In genomic region chr2:33173686-33174085, GRCm38 (mm10) we compare ENCODE assay signal across 25 mouse cellular contexts. TPM values are rescaled to one million over a fixed set of nuclear protein-coding genes. Genes with fewer than 3 reads are reported as not detected.
DNase-seq lines count a peak whose midpoint lies in the region; ATAC-seq and TF ChIP-seq lines count a peak whose summit lies in the region.
"Had no signal": no experiment of that assay in that cellular context is flagged by ENCODE, and none has a peak within 500 bp of the region (broad histone marks: within the 10 kb centered on the region; RNA-seq: fewer than 3 reads in every experiment).

No protein-coding gene starts in this region.

- DNase-seq in heart, postnatal 0 days (ENCODE audit: low spot score) = no peak
- DNase-seq in heart, postnatal 36 days = no peak
- DNase-seq in MN1 (ENCODE audit: low spot score) = peak; percentile 25
- DNase-seq in gastrocnemius, adult 8-10 months (ENCODE audit: low spot score in 2 of 2) = peak; percentile 71 to 86
- no peak for DNase-seq in limb, embryonic 10.5 days (ENCODE audit: low spot score)
- no peak for DNase-seq in kidney, adult 2 months
- no peak for DNase-seq in layer of hippocampus, adult 2 months (ENCODE audit: low spot score in 2 of 2)
- no peak for DNase-seq in ovary, postnatal 36 days (ENCODE audit: low spot score)
- DNase-seq: adrenal gland, postnatal 25 days; cerebellum, adult 18-20 months; cerebellum, postnatal 14 days; heart, adult 2 months; kidney, adult 18-20 months; kidney, postnatal 36 days; right cerebral cortex, adult 18-20 months; thymus, adult 2 months; thymus, postnatal 4 days had no signal

- no peak overlapping the region for H3K9ac ChIP-seq in heart, postnatal 0 days (replicated peaks; ENCODE audit: low read depth, low read length)
- H3K9ac ChIP-seq: embryonic facial prominence, embryonic 15.5 days; forebrain, embryonic 13.5 days; hindbrain, embryonic 14.5 days; lung, embryonic 15.5 days had no signal

- H3K4me3 ChIP-seq in heart, postnatal 0 days (ENCODE audit: low read depth, low read length) = no peak overlapping the region
- H3K4me3 ChIP-seq in limb, embryonic 10.5 days = no peak overlapping the region
- no peak overlapping the region for H3K4me3 ChIP-seq in kidney, adult 2 months (ENCODE audit: insufficient read depth, low read depth, low read length)
- no peak overlapping the region for H3K4me3 ChIP-seq in layer of hippocampus, adult 2 months
- H3K4me3 ChIP-seq: embryonic facial prominence, embryonic 10.5 days; embryonic facial prominence, embryonic 15.5 days; forebrain, embryonic 13.5 days; heart, adult 2 months; lung, embryonic 15.5 days had no signal

- peak overlapping the region; percentile 1; the same call in 1 of the 2 replicates for H3K27ac ChIP-seq in heart, postnatal 0 days (ENCODE audit: low read depth)
- peak overlapping the region; percentile 44; the same call in 1 of the 2 replicates for H3K27ac ChIP-seq in limb, embryonic 10.5 days
- no peak overlapping the region for H3K27ac ChIP-seq in kidney, adult 2 months (ENCODE audit: insufficient read depth, low read depth, low read length)
- no peak overlapping the region for H3K27ac ChIP-seq in layer of hippocampus, adult 2 months
- H3K27ac ChIP-seq: embryonic facial prominence, embryonic 10.5 days; embryonic facial prominence, embryonic 15.5 days; forebrain, embryonic 13.5 days; heart, adult 2 months; hindbrain, embryonic 14.5 days; lung, embryonic 15.5 days had no signal

- no peak for TF ChIP-seq CTCF in heart, postnatal 0 days (IDR thresholded peaks at IDR 0.05; ENCODE audit: low read depth)
- TF ChIP-seq CTCF in kidney, adult 2 months (conservative IDR thresholded peaks at IDR 0.05; ENCODE audit: insufficient read depth, insufficient read length, low read depth, low read length) = no peak
- no peak for TF ChIP-seq CTCF in layer of hippocampus, adult 2 months (conservative IDR thresholded peaks at IDR 0.05)

- peaks cover 32% of the 10 kb centered on the region for H3K4me1 ChIP-seq in heart, postnatal 0 days (ENCODE audit: control insufficient read depth, insufficient read depth)
- peaks cover 43% of the 10 kb centered on the region for H3K4me1 ChIP-seq in limb, embryonic 10.5 days
- H3K4me1 ChIP-seq in kidney, adult 2 months (ENCODE audit: control insufficient read depth, insufficient read depth, low read length) = peaks cover 5% of the 10 kb centered on the region; the same call in 1 of the 2 replicates

- H3K27me3 ChIP-seq in heart, postnatal 0 days (ENCODE audit: control insufficient read depth, insufficient read depth, low read length) = no peaks in the 10 kb centered on the region
- H3K27me3 ChIP-seq in limb, embryonic 10.5 days (ENCODE audit: low read depth, poor library complexity, severe bottlenecking) = no peaks in the 10 kb centered on the region
- H3K27me3 ChIP-seq in kidney, adult 2 months (replicated peaks; ENCODE audit: control insufficient read depth, insufficient read depth, low read length) = no peaks in the 10 kb centered on the region
- H3K27me3 ChIP-seq: embryonic facial prominence, embryonic 15.5 days; forebrain, embryonic 13.5 days; lung, embryonic 15.5 days had no signal

- no peaks in the 10 kb centered on the region for H3K36me3 ChIP-seq in heart, postnatal 0 days (replicated peaks; ENCODE audit: control insufficient read depth, insufficient read depth, low read length)
- H3K36me3 ChIP-seq in limb, embryonic 10.5 days = no peaks in the 10 kb centered on the region
- no peaks in the 10 kb centered on the region for H3K36me3 ChIP-seq in kidney, adult 2 months (ENCODE audit: control insufficient read depth, insufficient read depth, low read length)
- H3K36me3 ChIP-seq: embryonic facial prominence, embryonic 10.5 days; embryonic facial prominence, embryonic 15.5 days; lung, embryonic 15.5 days had no signal

- TF ChIP-seq EP300 in heart, postnatal 0 days (IDR thresholded peaks at IDR 0.05; ENCODE audit: low read depth) = no peak

- WGBS in heart, postnatal 0 days = 54% methylated on average over 7 of the region's 7 CpGs
- WGBS in limb, embryonic 10.5 days = 95% methylated on average over 7 of the region's 7 CpGs
- WGBS in kidney, adult 2 months = 87% methylated on average over 7 of the region's 7 CpGs

- H3K9me3 ChIP-seq in heart, postnatal 0 days (replicated peaks; ENCODE audit: control insufficient read depth, low read length) = no peaks in the 10 kb centered on the region
- no peaks in the 10 kb centered on the region for H3K9me3 ChIP-seq in limb, embryonic 10.5 days (replicated peaks)
- H3K9me3 ChIP-seq: embryonic facial prominence, embryonic 10.5 days; embryonic facial prominence, embryonic 15.5 days; forebrain, embryonic 13.5 days; lung, embryonic 15.5 days had no signal

- ATAC-seq in heart, postnatal 0 days (ENCODE audit: insufficient read depth, low read depth) = peak; percentile 34; the same call in 1 of the 2 replicates
- ATAC-seq: forebrain, embryonic 13.5 days had no signal

- no peak for TF ChIP-seq POLR2A in kidney, adult 2 months (IDR thresholded peaks at IDR 0.05; ENCODE audit: low read depth, low read length)

- intact Hi-C loops in heart, postnatal 36 days (cut with DNase I) = no loop called here

- H3K4me2 ChIP-seq in heart, postnatal 0 days (ENCODE audit: low read depth, low read length) = no peak overlapping the region
- H3K4me2 ChIP-seq: embryonic facial prominence, embryonic 15.5 days; forebrain, embryonic 13.5 days; hindbrain, embryonic 14.5 days; liver, embryonic 11.5 days; lung, embryonic 15.5 days; midbrain, embryonic 11.5 days had no signal

RNA-seq across cellular contexts. Expression of gene Angptl2, which starts 42.2 kb away (rescaled TPM):
- total RNA-seq in heart, postnatal 0 days (2014; rRNA removed; ENCODE audit: low replicate concordance) = 124 and 149 TPM in 2 replicates
- 58.0 and 66.5 TPM in 2 replicates for polyA plus RNA-seq in heart, postnatal 0 days (2015; fragmentation: Nextera tagmentation; extraction: Ambion mirVana)
- 10 to 100 TPM; 51.2 to 67.0 TPM for total RNA-seq in heart, postnatal 36 days (2021)
- 10 to 100 TPM; 21.1 to 32.8 (median 26.5) TPM for total RNA-seq in gastrocnemius, adult 8-10 months (2022)
- 40.1 and 51.8 TPM in 2 replicates for polyA plus RNA-seq in limb, embryonic 10.5 days (2016; fragmentation: Nextera tagmentation; extraction: Ambion mirVana)
- polyA plus RNA-seq in kidney, adult 2 months (2012; rRNA removed) = 90.1 and 93.0 TPM in 2 replicates
- 1 to 10 TPM in 1 of 2 experiments, under 1 TPM in 1; 0.81 to 2.2 TPM for total RNA-seq in layer of hippocampus, adult 2 months (2021)

RNA-seq across cellular contexts. Expression of gene Garnl3, which starts 42.2 kb away (rescaled TPM):
- total RNA-seq in heart, postnatal 0 days (2014; rRNA removed; ENCODE audit: low replicate concordance) = 4.0 and 6.3 TPM in 2 replicates
- polyA plus RNA-seq in heart, postnatal 0 days (2015; fragmentation: Nextera tagmentation; extraction: Ambion mirVana) = 6.1 TPM in 2 replicates
- 1 to 10 TPM; 3.1 to 4.7 TPM for total RNA-seq in heart, postnatal 36 days (2021)
- total RNA-seq in gastrocnemius, adult 8-10 months (2022) = 1 to 10 TPM in 1 of 4 experiments, under 1 TPM in 2, not detected in 1; 0.32 to 1.1 (median 0.99) TPM
- 8.6 and 9.4 TPM in 2 replicates for polyA plus RNA-seq in limb, embryonic 10.5 days (2016; fragmentation: Nextera tagmentation; extraction: Ambion mirVana)
- polyA plus RNA-seq in kidney, adult 2 months (2012; rRNA removed) = 1.1 and 1.2 TPM in 2 replicates
- 10 to 100 TPM; 31.7 to 35.2 TPM for total RNA-seq in layer of hippocampus, adult 2 months (2021)
- total RNA-seq: megakaryocyte progenitor cell, adult 5-6 weeks had no signal

Comparison
In these comparisons a context has a peak if more than half of its experiments do, and no peak if none do; other contexts are left out.
1. DNase-seq: peak in MN1 (single experiment) and gastrocnemius, adult 8-10 months (2 of 2); none in heart, postnatal 0 days (single experiment), heart, postnatal 36 days (0 of 2), limb, embryonic 10.5 days (single experiment), kidney, adult 2 months (single experiment), layer of hippocampus, adult 2 months (0 of 2) and ovary, postnatal 36 days (single experiment).
2. H3K27ac ChIP-seq: peak in heart, postnatal 0 days (single experiment) and limb, embryonic 10.5 days (single experiment); none in kidney, adult 2 months (single experiment) and layer of hippocampus, adult 2 months (single experiment).
3. RNA of gene Angptl2, which starts 42.2 kb away (total RNA-seq): 124 to 149 TPM in heart, postnatal 0 days, 51.2 to 67.0 TPM in heart, postnatal 36 days and 21.1 to 32.8 TPM in gastrocnemius, adult 8-10 months; 0.81 to 2.2 TPM in layer of hippocampus, adult 2 months; every median in the first group is over 4 times any median in the second.